Mouse (Mus musculus) gastrocnemius, postnatal 25 days (tissue): ENCODE results near the gene Usp43. TPM values are rescaled to one million over a fixed set of nuclear protein-coding genes. Genes with fewer than 3 reads are reported as not detected.

Source experiments
- DNase-seq: peaks from one replicate; pipeline ENCODE4 v3.0.0; 2022
- long read RNA-seq, 2 experiments: library from polyadenylated mRNA; stranded (forward); transcript quantifications; one replicate each; pipeline ENCODE4 v2.0.0; 2021
- total RNA-seq, 2 experiments: library from RNA; stranded (reverse); gene quantifications; 1 replicate in 1 of 2; 2 replicates in 1 of 2; pipeline ENCODE4 v1.2.3; 2021

Usp43 gene
- under 1 TPM; 0.33 to 0.64 TPM for total RNA-seq
- long read RNA-seq, experiment 1, result 0 reads
- long read RNA-seq, experiment 2, result 0 reads

DNA sequence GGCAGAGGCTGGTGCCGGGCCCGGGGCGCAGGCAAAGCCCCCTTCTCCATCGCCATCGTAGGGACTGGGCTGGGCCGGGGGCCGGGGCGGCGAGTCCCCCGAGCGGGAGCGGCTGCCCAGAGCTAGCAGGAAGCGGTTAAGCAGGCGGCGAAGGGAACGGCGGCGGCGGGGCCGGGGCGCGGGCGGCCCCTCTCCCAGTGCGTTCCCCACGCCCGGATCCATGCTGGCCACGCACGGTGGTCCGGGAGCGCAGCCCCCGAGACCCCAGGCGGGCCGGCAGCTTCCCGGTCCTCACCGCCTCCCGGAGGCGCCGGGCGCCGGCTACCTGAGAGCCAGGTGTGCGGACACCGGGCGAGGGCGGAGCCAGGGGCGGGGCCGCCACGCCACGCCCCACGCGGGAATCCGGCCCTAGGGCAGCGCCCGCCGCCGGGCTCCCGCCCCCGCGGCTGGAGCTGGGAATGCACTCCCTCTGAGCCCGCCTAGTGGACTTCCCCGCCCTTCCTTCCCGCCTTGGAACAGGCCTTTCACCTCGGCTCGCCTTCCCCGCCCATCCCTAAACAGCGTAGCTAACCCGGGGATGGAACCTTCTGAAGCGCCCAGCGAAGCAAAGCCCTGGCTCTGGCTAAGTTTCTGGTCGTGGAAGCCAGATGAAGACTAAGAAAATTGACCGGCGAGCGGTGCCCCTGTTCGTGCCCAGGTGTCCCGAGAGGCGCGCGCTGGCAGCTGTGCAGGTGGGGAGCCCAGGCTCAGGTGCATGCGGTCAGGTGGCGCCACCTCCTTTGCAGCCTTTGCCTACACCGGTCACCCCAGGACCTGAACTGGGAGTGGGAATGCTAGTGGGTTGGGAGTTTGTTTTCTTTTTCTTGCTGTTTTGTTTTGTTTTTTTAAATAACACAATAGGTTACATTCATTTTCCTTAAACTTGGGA lies at the start of gene Usp43:
Usp43 (minus strand) TSS at position 327 of the 928 bp plus-strand sequence.
- peak; percentile 62 for DNase-seq

GRCm38 (mm10) chr11:67967831-67968230 lies 45.9 kb upstream of the Usp43 start:
- DNase-seq, result no peak

- DNase-seq, result peak; percentile 89
These were observed 44.2 kb upstream of the Usp43 start, which contains the start of gene Stx8 for GRCm38 (mm10) chr11:67965905-67966878. Gene Stx8, plus strand, starts transcription at chr11:67966193.

GRCm38 (mm10) chr11:67965242-67965883 lies 43.4 kb upstream of the Usp43 start, which contains the start of gene Cfap52:
Gene Cfap52, minus strand, starts transcription at chr11:67965651.
- DNase-seq, result peak; percentile 61

GRCm38 (mm10) chr11:67964110-67964509 lies 42.2 kb upstream of the Usp43 start:
- DNase-seq, result no peak

DNA sequence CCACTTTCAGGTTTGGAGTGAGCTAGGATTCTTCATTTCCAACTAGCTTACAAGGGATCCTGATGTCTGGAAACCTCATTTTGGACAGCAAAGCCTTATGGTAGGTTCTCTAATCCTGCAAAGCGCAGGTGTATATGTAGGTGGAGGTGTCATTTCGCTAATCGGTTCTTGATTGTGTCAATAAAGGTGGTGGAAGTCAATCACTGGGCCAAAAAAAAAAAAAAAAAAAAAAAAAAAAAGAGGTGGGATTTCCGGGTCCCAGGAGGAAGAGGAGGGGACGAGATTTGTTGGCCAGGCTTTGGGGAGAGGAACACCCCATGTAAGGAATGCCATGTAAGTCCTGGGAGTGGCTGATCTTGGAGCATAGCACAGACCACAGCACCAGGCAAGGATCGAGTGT lies 32.5 kb upstream of the Usp43 start:
- no peak for DNase-seq

DNA sequence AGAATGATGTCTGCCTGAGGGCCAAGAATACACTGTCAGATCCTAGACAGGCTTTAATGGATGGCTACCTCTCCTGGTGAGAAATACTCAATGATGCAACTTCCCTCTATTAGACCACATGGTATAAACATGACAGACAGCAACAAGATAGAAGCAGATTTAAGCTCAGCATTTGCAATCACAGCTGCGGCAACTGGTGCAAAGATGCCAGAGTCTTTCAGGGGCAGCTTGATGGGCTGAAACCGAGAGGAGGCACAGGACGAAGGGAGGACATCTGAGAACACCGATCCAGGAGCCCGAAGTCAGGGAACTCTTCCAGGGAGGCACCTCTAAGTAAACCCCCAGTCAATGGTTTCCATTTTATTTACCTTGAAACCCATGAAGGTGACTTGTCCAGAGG lies 31.7 kb upstream of the Usp43 start:
- no peak for DNase-seq

DNA sequence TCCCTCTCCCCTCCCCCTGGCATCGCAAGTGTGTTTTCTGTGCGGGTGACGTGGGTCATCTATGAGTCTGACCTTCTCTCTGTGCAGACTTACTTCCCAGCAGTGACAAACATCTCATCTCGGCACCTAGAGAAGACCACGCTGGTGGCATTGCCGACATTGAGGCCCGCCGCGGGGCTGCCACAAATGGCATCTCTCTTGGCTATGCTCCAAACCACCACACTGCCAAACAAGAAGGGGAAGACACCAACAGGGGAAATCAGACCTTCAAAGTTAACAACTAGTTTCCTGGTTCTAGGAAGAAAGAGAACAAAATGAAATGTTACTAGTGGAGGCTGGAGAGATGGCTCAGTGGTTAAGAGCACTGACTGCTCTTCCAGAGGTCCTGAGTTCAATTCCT lies 27.5 kb upstream of the Usp43 start:
- no peak for DNase-seq

- no peak for DNase-seq
These were observed 26.3 kb upstream of the Usp43 start for GRCm38 (mm10) chr11:67948229-67948628.

GRCm38 (mm10) chr11:67932156-67932555 lies 10.2 kb upstream of the Usp43 start:
- no peak for DNase-seq

DNA sequence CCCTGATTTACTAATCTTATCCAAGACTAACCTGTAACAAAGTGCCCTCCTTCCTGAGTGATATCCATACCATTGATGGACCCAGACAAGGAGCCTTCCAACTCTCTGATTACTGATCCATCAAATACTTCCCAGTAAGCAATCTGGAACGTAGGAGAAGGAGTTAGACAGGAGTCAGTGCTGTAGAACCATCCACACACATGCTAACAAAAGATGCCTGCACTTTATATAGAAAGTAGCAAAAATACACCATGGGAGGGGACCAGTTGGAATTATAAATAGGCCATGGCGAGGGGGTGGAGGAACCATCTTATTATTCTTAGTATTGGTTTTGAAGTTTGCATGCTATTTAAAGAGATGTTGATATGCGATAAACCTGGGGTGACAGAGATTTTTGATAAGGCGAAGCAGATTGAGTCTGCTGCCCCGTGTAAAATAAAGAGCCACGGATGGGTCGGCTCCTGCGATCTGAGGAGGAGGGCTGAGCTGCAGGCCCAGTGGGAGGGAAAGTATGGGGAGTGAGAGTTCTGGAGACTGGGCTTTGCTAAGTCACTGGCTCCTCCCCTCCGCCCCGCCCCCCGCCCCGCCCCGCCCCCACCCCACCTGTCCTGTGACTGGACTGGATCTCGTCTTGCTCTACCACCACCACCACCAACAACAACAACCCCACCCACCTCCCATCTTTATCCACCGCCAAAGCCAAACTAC lies 4.5 kb upstream of the Usp43 start:
- DNase-seq, result no peak

DNA sequence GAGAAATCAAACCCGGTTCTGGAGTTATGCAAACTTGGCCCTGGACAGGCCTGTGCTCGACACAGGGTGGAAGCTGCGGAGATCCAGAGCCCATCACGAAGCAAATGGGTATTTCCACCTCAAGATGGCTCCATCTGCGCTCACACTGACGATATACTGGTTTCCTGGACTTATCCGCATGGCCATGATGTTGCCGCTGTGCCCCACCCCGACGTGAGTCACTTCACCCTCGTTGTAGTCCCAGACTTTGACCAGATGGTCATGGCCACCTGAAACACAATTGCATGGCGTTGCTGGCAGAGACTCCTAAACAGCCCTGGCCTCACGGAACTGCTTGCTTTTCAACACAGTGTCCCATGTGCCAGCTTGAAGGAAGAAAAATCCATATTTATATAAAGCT lies 3.0 kb upstream of the Usp43 start:
- no peak for DNase-seq

DNA sequence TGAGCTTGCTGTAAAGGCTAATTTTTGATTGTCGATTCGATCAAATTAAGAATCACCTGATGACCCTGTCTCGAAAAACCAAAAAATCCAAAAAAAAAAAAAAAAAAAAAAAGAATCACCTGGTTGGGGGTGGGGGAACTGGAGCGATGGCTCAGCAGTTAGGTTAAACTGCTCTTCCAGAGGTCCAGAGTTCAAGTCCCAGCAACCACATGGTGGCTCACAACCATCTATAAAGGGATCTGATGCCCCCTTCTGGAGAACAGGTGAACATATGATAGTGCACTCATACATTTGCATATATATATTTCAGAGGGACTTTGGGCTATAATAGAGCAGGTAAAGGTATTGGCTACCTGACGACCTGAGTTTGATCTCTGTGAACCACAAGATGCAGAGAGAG lies 1.8 kb upstream of the Usp43 start:
- no peak for DNase-seq

DNA sequence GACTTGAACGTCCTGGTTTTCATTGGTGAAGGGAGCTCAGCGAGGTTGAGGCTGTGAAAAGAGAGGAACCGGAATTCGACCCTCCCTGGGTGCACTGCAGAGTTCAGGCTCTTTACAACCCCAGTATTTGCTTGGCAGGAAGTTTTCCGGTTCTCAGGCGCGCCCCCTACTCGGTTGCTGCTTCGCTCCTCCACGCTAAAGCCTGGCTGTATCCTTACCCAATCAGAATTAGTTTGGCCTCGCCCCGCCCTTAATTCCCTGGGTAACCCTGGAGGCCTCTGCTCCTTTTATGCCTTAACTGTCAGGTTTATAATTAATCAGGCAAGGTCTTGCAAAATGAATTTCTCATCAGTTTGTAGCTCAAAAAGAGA lies 787 bp upstream of the Usp43 start:
- peak; percentile 51 for DNase-seq

- DNase-seq, result peak; percentile 34
These were observed 694 bp downstream of the Usp43 start for GRCm38 (mm10) chr11:67921091-67921826.

DNA sequence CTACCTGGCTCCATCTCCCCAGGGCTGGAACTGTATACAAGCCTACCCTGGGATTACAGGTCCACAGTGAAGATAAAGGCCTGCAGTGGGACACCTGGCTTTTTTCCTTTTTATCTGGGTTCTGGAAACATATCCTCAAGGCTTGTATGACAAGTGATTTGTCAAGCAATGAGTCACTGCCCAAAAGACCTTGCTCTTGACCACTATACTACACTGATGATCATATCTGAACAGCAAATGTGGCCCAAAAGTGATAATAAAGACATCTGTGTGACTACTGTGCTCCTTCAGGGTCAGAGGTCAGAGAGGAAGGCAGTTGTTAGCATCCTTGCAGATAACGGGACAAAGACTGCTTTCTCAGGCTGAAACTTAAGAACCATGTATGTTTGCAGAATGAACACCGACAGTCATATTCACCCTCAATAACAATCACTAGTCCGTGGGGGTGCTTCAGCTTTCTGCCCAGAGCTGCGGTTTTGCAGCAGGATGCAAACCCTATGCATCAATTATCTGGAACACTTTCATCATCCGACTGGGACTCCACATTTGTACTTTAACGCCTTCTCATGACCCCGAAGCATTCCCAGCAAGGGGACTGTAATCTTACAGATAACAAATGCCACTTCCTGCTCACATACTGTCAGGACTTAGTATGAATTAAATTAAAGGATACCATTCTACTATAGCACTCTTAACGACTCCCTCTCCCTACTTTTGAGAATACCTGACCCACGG lies 1.6 kb downstream of the Usp43 start:
- DNase-seq, result no peak

GRCm38 (mm10) chr11:67919593-67919992 lies 2.4 kb downstream of the Usp43 start:
- DNase-seq, result no peak

DNA sequence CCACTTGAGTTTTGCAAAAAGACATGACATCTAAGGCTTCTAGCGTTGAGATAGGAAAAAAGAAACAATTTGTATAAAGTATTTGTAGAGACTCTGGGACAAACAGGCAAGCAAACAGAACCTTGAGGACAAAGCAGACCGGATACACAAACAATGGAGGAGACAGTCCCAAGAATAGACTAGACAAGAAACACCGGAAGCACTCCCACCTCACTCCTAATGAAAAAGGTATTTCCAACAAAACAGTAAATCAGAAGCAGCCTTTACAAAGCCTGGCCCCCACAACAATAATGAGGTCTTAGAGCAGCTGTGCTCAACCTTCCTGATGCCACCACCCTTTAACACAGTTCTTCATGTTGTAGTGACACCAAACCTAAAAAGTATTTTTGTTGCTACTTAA lies 4.8 kb downstream of the Usp43 start:
- no peak for DNase-seq

- no peak for DNase-seq
These were observed 10.9 kb downstream of the Usp43 start for GRCm38 (mm10) chr11:67911074-67911473.

DNA sequence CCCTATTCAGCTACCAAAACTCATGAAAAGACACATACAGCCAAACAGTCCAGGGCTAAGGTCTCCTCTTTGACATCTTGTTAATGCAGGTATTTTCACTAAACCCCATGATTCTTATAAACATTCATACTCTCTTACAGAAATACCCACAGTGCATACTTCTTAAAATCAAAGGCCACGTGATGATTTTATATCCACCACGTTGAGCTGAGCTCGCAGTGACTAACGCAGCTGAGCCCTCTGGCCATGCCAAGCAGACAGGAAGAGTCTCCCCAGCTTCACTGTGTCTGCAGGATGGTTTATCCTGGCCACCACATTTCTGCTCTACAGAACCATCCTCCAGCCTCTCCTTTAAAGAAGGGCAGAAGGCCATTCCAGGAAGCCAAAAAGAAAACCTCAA lies 18.2 kb downstream of the Usp43 start:
- no peak for DNase-seq
